Mouse (Mus musculus): ENCODE measurements around the gene Atg10. TPM values are rescaled to one million over a fixed set of nuclear protein-coding genes. Genes with fewer than 3 reads are reported as not detected.
"Not testable (repeated sequence)": the region's sequence is repeated elsewhere in the genome, so short reads cannot be mapped to it uniquely, and the experiment has no call there.

Atg10 gene
- total RNA-seq (2012; rRNA removed) = 2.0 and 2.6 TPM in 2 replicates

- TF ChIP-seq ZC3H11A (IDR thresholded peaks at IDR 0.05; ENCODE audit: borderline replicate concordance, low read depth, low read length) = no peak
- no peak for TF ChIP-seq ZNF384 (IDR thresholded peaks at IDR 0.05; ENCODE audit: low read depth, low read length)
- TF ChIP-seq HCFC1 (IDR thresholded peaks at IDR 0.05; ENCODE audit: borderline replicate concordance, insufficient read depth, low read length) = no peak; the same call in 1 of the 2 replicates
- no peak for TF ChIP-seq MAFK (IDR thresholded peaks at IDR 0.05; ENCODE audit: insufficient read depth, low read depth, low read length)
- peak; percentile 72 for TF ChIP-seq CHD2 (IDR thresholded peaks at IDR 0.05; ENCODE audit: low read depth, low read length)
- Histone ChIP-seq H3K9ac (ENCODE audit: insufficient read depth, low read depth, low read length, poor library complexity, severe bottlenecking) (peak within 1 kb of the TSS; percentile 81), H3K9me3 (ENCODE audit: control insufficient read depth, insufficient read depth, low read depth, low read length) (no peaks in the 10 kb centered on the region), H3K4me3 (ENCODE audit: insufficient read depth in 1 of 2, low read depth in 1 of 2, low read length in 2 of 2, poor library complexity in 1 of 2, severe bottlenecking in 1 of 2) (peak within 1 kb of the TSS; percentile 69 to 79), H3K27ac (ENCODE audit: insufficient read depth, low read depth, low read length, poor library complexity, severe bottlenecking) (peak within 1 kb of the TSS; percentile 83), H3K36me3 (ENCODE audit: control insufficient read depth, insufficient read depth, low read length, poor library complexity, severe bottlenecking) (no peaks in the 10 kb centered on the region), H3K4me1 (ENCODE audit: control insufficient read depth in 2 of 2, insufficient read depth in 2 of 2, low read length in 2 of 2, poor library complexity in 1 of 2) (peaks cover 7% of the 10 kb centered on the region in 2 experiments)
- in situ Hi-C loops (cut with MboI; ENCODE audit: low sequenced_read_pairs in 2 of 2, unreplicated experiment in 2 of 2) = no loop called here
- DNase-seq (ENCODE audit: low read depth, low spot score) = peak; percentile 89
Observed at GRCm38 (mm10) chr13:91223587-91224437, at the start of gene Atg10. Gene Atg10 (minus strand): TSS chr13:91223968.

GRCm38 (mm10) chr13:91252406-91252805 is 28.6 kb upstream of the Atg10 start:
- in situ Hi-C loops (cut with MboI; ENCODE audit: low sequenced_read_pairs in 2 of 2, unreplicated experiment in 2 of 2) = no loop called here
- no peak for DNase-seq (ENCODE audit: low read depth, low spot score)
- Histone ChIP-seq H3K4me3 (ENCODE audit: insufficient read depth in 1 of 2, low read depth in 1 of 2, low read length in 2 of 2, poor library complexity in 1 of 2, severe bottlenecking in 1 of 2) (no peak overlapping the region), H3K4me1 (ENCODE audit: control insufficient read depth in 2 of 2, insufficient read depth in 2 of 2, low read length in 2 of 2, poor library complexity in 1 of 2) (no peaks in the 10 kb centered on the region), H3K9me3 (ENCODE audit: control insufficient read depth, insufficient read depth, low read depth, low read length) (no peaks in the 10 kb centered on the region), H3K27ac (ENCODE audit: insufficient read depth, low read depth, low read length, poor library complexity, severe bottlenecking) (no peak overlapping the region), H3K9ac (ENCODE audit: insufficient read depth, low read depth, low read length, poor library complexity, severe bottlenecking) (no peak overlapping the region), H3K36me3 (ENCODE audit: control insufficient read depth, insufficient read depth, low read length, poor library complexity, severe bottlenecking) (no peaks in the 10 kb centered on the region)
- no peak for TF ChIP-seq ZC3H11A (IDR thresholded peaks at IDR 0.05; ENCODE audit: borderline replicate concordance, low read depth, low read length)
- TF ChIP-seq MAFK (IDR thresholded peaks at IDR 0.05; ENCODE audit: insufficient read depth, low read depth, low read length) = 0 out of 2 replicates have a peak, but pooled peaks have one; percentile 41

GRCm38 (mm10) chr13:91251636-91252035 is 27.9 kb upstream of the Atg10 start:
- no peak overlapping the region for H3K4me3 ChIP-seq (ENCODE audit: insufficient read depth in 1 of 2, low read depth in 1 of 2, low read length in 2 of 2, poor library complexity in 1 of 2, severe bottlenecking in 1 of 2)
- no peak overlapping the region for H3K27ac ChIP-seq (ENCODE audit: insufficient read depth, low read depth, low read length, poor library complexity, severe bottlenecking)
- DNase-seq (ENCODE audit: low read depth, low spot score) = no peak
- TF ChIP-seq ZC3H11A (IDR thresholded peaks at IDR 0.05; ENCODE audit: borderline replicate concordance, low read depth, low read length) = no peak
- no peak for TF ChIP-seq MAFK (IDR thresholded peaks at IDR 0.05; ENCODE audit: insufficient read depth, low read depth, low read length)
- no peak for TF ChIP-seq HCFC1 (IDR thresholded peaks at IDR 0.05; ENCODE audit: borderline replicate concordance, insufficient read depth, low read length)
- no peak for TF ChIP-seq CHD2 (IDR thresholded peaks at IDR 0.05; ENCODE audit: low read depth, low read length)
- TF ChIP-seq ZNF384 (IDR thresholded peaks at IDR 0.05; ENCODE audit: low read depth, low read length) = no peak
- no peaks in the 10 kb centered on the region for H3K4me1 ChIP-seq (ENCODE audit: control insufficient read depth in 2 of 2, insufficient read depth in 2 of 2, low read length in 2 of 2, poor library complexity in 1 of 2)
- H3K9ac ChIP-seq (ENCODE audit: insufficient read depth, low read depth, low read length, poor library complexity, severe bottlenecking) = no peak overlapping the region
- in situ Hi-C loops (cut with MboI; ENCODE audit: low sequenced_read_pairs in 2 of 2, unreplicated experiment in 2 of 2) = no loop called here
- no peaks in the 10 kb centered on the region for H3K36me3 ChIP-seq (ENCODE audit: control insufficient read depth, insufficient read depth, low read length, poor library complexity, severe bottlenecking)
- no peaks in the 10 kb centered on the region for H3K9me3 ChIP-seq (ENCODE audit: control insufficient read depth, insufficient read depth, low read depth, low read length)

GRCm38 (mm10) chr13:91250050-91250449 is 26.3 kb upstream of the Atg10 start:
- H3K4me3 ChIP-seq (ENCODE audit: insufficient read depth in 1 of 2, low read depth in 1 of 2, low read length in 2 of 2, poor library complexity in 1 of 2, severe bottlenecking in 1 of 2); H3K4me1 ChIP-seq (ENCODE audit: control insufficient read depth in 2 of 2, insufficient read depth in 2 of 2, low read length in 2 of 2, poor library complexity in 1 of 2); H3K9ac ChIP-seq (ENCODE audit: insufficient read depth, low read depth, low read length, poor library complexity, severe bottlenecking); in situ Hi-C loops (cut with MboI; ENCODE audit: low sequenced_read_pairs in 2 of 2, unreplicated experiment in 2 of 2); H3K36me3 ChIP-seq (ENCODE audit: control insufficient read depth, insufficient read depth, low read length, poor library complexity, severe bottlenecking); H3K9me3 ChIP-seq (ENCODE audit: control insufficient read depth, insufficient read depth, low read depth, low read length); DNase-seq (ENCODE audit: low read depth, low spot score); H3K27ac ChIP-seq (ENCODE audit: insufficient read depth, low read depth, low read length, poor library complexity, severe bottlenecking): not testable (repeated sequence)

GRCm38 (mm10) chr13:91246472-91246871 is 22.7 kb upstream of the Atg10 start:
- Histone ChIP-seq H3K9ac (ENCODE audit: insufficient read depth, low read depth, low read length, poor library complexity, severe bottlenecking) (no peak overlapping the region), H3K36me3 (ENCODE audit: control insufficient read depth, insufficient read depth, low read length, poor library complexity, severe bottlenecking) (no peaks in the 10 kb centered on the region), H3K4me1 (ENCODE audit: control insufficient read depth in 2 of 2, insufficient read depth in 2 of 2, low read length in 2 of 2, poor library complexity in 1 of 2) (no peaks in the 10 kb centered on the region), H3K4me3 (ENCODE audit: insufficient read depth in 1 of 2, low read depth in 1 of 2, low read length in 2 of 2, poor library complexity in 1 of 2, severe bottlenecking in 1 of 2) (no peak overlapping the region), H3K9me3 (ENCODE audit: control insufficient read depth, insufficient read depth, low read depth, low read length) (no peaks in the 10 kb centered on the region), H3K27ac (ENCODE audit: insufficient read depth, low read depth, low read length, poor library complexity, severe bottlenecking) (no peak overlapping the region)
- DNase-seq (ENCODE audit: low read depth, low spot score) = no peak
- TF ChIP-seq ZNF384 (IDR thresholded peaks at IDR 0.05; ENCODE audit: low read depth, low read length) (no peak), ZC3H11A (IDR thresholded peaks at IDR 0.05; ENCODE audit: borderline replicate concordance, low read depth, low read length) (no peak), HCFC1 (IDR thresholded peaks at IDR 0.05; ENCODE audit: borderline replicate concordance, insufficient read depth, low read length) (no peak), MAFK (IDR thresholded peaks at IDR 0.05; ENCODE audit: insufficient read depth, low read depth, low read length) (no peak), CHD2 (IDR thresholded peaks at IDR 0.05; ENCODE audit: low read depth, low read length) (no peak)
- in situ Hi-C loops (cut with MboI; ENCODE audit: low sequenced_read_pairs in 2 of 2, unreplicated experiment in 2 of 2) = no loop called here

Measured in ES-E14 (cell line).